Mouse (Mus musculus): ENCODE data around the gene Tmem230.

Gene Tmem230

GRCm38 (mm10) chr2:132232413-132232945 lies 15.1 kb downstream of the Tmem230 start:
- no peak for DNase-seq

GRCm38 (mm10) chr2:132224359-132224758 lies 23.2 kb downstream of the Tmem230 start:
- DNase-seq: no peak

GRCm38 (mm10) chr2:132221611-132222073 lies 26.0 kb downstream of the Tmem230 start:
- DNase-seq: no peak

GRCm38 (mm10) chr2:132211995-132212656 lies 35.5 kb downstream of the Tmem230 start:
- DNase-seq: no peak

GRCm38 (mm10) chr2:132210806-132211312 lies 36.7 kb downstream of the Tmem230 start:
- DNase-seq: no peak

- no peak for DNase-seq
Measured at GRCm38 (mm10) chr2:132208246-132208881, 39.2 kb downstream of the Tmem230 start.

- DNase-seq: no peak
Measured at GRCm38 (mm10) chr2:132206316-132206881, 41.2 kb downstream of the Tmem230 start.

- DNase-seq: no peak
Measured at GRCm38 (mm10) chr2:132205549-132205948, 42.1 kb downstream of the Tmem230 start.

- DNase-seq: peak; percentile 8
Measured at GRCm38 (mm10) chr2:132203773-132204172, 43.8 kb downstream of the Tmem230 start.

- no peak for DNase-seq
Measured at GRCm38 (mm10) chr2:132203186-132203585, 44.4 kb downstream of the Tmem230 start.

- no peak for DNase-seq
Measured at GRCm38 (mm10) chr2:132198017-132198933, 49.3 kb downstream of the Tmem230 start.

- DNase-seq: no peak
Measured at GRCm38 (mm10) chr2:132195602-132196001, 52.0 kb downstream of the Tmem230 start.

GRCm38 (mm10) chr2:132190602-132191161 lies 56.9 kb downstream of the Tmem230 start:
- no peak for DNase-seq

Data from thymus, postnatal 14 days (tissue).